Mouse (Mus musculus) small intestine, adult 2 months (tissue): ENCODE measurements around the gene Src.

ENCODE experiments used
- CTCF ChIP-seq: fragments of 200-500 bp; IDR thresholded peaks from 2 replicates; pipeline ENCODE4 v1.5.1; 2012; ENCODE audit warnings: low read depth, mild to moderate bottlenecking, control low read depth, inconsistent platforms, low read length, moderate library complexity, mixed read lengths; ENCODE audit not compliant: insufficient replicate concordance, insufficient read length; ENCODE audit errors: extremely low read depth
- POLR2A ChIP-seq: fragments of 200-500 bp; IDR thresholded peaks from 2 replicates; pipeline ENCODE4 v1.6.1; 2012; ENCODE audit warnings: low read depth, mild to moderate bottlenecking, control low read depth, inconsistent platforms, low read length, moderate library complexity

DNA sequence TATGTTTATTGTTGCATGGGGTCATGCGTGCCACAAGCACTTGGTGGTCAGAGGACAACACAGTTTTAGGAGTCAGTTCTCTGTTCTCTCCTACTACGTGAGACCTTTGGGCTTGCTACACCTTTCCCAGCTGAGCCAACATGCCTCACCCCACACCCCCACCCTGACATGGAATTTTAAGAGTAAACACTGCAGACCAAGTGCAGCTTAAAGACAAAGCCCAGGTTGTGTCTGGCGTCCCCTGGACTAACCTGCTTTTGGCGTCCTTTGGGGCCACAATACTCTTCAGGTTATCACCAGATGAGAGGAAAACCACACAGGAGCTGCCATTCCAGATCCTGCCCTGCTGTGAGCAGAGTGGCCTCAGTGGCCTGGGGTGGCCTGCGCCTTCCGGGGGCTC is 23.4 kb upstream of the Src start:
- TF ChIP-seq CTCF (no peak), POLR2A (no peak)
